Mouse (Mus musculus): ENCODE data around the gene Rasgrp1.

Gene Rasgrp1

DNA sequence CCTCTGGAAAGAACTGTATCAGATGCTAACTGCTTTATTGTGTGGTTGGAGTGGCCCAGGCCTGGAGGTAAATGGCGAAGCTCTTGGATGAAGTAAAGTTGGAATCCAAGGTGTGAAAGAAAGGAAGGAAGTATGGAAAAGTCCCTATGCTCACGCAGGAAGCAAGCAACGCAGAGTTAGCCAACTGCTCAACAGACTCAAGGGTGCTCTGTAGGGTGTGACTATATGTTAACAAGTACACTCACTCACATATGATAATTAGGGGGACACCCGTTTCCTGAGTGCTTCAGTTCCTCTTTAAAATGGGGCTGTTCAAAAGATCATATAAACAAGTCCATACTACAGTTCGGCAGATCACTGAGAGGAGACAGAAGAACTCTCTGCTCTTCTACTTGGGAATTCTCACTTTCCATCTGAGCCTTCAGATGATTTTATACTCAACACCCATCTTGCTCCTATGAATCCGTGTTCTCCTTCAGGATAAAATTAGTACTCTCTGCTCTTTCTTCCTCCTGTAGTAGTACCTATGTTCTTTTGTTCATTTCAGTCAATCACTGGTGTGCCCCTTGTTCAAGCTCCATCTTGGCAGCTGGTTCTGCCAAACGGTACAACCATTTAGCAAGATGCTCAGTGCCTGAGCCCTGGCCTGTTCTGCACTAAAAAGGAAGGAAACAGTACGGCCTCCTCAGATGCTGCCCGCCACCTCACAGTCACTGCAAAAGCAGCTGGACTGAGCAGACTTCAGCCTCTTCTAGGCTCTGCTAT, 14.1 kb downstream of the Rasgrp1 start:
- WGBS: 44% methylated on average over 9 of the region's 9 CpGs

DNA sequence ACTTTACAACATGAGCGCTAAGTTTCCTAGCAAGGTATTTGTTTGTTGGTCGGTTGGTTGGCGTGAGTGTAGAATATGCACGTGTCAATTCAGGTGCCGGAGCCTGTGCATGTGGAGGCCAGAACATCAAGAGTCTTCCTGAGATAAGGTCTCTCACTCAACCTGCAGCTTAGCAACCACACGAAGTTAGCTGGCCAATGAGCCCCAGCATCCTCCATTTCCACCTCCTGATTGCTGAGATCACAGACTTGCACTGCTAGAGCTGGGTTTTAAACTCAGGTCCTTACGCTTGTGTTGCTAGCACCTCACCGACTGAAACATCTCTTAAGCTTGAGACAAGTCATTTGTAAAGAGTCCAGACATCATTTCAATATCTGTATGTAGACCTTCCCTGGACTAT, 20.4 kb downstream of the Rasgrp1 start:
- WGBS: 86% methylated on average over 8 of the region's 8 CpGs

DNA sequence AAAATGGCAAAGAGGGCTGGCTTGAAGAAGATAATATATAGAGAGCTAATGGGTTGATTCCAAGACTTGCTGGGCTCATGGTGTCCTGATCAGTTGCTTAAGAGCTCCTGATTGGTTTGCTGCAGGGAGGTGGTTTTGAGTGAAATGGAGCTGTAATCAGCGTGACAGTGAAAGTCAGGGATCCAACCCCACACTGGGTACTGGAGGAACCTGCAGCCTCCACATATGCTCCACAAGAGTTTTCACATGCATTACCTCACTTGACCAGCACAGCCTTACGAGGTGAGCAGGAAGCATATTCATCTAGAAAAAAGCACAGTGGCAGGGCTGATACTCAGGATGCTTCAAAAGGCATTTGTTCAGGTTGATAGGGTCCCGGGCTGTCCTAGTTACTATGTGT, 21.6 kb downstream of the Rasgrp1 start:
- WGBS: 68% methylated on average over 3 of the region's 3 CpGs

DNA sequence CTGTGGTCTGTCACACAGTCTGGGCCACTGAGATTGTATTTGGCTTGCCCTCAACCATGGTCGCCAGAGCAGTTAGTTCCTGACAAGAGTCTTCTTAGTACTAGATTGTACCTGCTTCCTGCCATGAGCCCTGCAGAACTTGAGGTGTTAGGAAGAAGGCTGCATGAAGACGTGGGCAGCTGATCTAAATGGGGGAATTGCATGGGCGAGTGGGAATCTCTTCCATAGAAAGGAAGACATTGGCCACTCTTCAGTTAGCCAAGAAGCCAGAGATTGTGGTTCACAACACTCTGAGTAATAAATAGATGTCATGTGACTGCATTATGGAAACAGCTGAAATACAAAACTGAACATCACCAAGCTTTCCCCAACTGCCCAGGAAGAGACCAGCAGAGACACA, 23.8 kb downstream of the Rasgrp1 start:
- 54% methylated on average over 3 of the region's 3 CpGs for WGBS

DNA sequence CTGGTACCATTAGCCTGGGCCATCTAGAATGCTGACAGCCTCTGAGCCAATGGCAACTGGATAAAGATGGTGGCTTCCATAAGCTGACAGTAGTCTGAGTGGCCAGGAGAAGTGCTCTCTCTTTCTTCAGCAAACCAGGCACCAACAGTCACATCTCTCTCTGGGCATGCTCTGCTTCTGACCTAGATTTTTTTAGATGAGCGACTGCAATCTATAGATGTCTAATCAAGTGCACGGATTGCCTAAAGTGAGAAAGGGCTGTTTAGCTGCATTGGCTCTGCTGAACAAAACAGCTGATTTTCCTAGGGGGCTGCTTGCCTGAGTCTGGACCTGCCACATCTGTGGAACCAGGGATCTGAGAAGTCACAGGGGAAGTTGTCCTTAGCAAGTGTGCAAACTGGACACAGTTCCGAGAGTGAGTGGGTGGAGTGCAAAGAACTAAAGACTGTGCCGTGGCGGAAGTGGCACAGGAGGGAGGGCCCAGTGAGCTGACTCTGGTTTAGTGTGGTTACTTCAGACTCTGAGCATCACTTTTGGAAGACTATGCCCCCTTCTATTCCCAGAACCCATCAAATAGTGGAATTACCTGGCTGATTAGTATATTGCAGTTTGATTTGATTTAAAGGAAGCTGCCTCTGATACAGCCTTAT, 29.1 kb downstream of the Rasgrp1 start:
- 30% methylated on average over 5 of the region's 5 CpGs for WGBS

DNA sequence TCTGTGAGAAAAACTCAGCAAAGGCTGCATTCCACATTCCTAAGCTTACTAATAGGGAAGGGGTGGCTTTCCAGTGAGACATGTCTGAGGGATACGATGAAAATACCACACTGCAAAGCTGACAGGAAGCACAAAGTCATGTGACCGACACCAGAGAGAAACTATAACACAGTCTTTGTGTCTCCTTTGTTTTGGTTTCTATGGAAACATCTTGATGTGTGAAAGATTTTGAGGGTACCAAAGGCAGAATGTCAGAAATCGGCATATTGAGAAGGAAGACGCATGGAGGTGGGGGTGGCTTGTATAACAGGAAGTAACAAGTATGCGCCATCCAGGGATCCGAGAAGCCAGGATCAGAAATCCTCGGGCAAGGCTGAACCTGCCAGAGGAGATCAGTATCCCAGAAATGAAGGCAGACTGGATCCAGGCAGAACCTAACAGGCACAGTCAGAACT, 30.3 kb downstream of the Rasgrp1 start:
- 22% methylated on average over 7 of the region's 7 CpGs for WGBS

DNA sequence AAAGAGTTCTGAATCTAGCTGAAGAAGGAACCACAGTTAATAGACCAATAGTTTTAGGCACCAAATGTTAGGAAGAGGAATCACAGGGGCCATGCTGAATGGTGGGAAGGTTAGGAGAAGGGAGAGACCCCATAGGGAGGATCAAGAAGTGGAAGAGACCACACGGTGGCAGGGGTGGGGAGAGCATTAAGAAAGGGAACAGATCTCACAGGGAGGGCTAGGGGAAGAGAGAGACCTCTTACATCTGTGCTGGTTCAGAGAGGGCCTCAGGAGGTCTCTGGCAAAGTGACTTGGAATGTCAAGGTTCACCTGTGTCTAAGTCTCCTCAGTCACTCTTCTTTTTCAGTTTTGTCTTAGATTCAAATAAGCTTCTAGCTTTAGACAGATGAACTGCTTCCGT, 30.8 kb downstream of the Rasgrp1 start:
- 47% methylated on average over 2 of the region's 2 CpGs for WGBS

DNA sequence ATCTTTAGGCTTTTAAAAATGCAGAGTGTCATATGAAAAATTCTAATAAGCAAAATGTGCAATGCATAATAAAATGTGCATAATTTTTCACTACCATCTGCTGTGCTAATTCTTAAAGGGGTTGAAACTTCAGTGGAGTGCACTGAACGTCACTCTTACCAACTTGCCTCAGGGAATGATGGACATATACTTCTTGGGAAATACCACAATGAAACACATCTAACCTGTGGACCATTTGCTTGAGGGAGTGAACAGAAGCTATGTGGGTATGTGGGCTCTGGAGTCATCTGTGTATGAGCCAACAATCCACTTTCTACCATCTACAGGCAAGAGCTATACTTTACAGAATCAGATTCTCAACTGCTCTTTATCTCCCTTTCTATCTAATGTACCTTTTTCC, 31.5 kb downstream of the Rasgrp1 start:
- 53% methylated on average over 1 of the region's 1 CpGs for WGBS

DNA sequence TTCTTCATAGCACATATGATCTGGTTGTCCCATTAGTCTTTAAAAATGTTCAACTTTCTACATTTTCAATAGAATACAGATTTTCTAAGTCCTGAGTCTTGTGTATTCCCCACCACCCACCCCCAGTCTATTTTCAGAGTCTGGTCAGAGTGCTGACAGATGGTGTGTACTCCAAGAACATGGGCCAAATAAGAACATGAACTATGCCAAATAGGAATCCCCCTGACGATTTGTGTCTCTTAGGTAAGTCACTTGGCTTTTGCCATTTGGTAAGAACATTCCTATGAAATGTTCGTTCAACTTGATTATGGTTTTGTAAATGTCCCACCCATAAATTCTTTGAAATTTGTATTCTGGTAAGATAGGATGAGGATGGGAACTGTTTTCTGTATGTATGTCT, 33.8 kb downstream of the Rasgrp1 start:
- 47% methylated on average over 2 of the region's 2 CpGs for WGBS

DNA sequence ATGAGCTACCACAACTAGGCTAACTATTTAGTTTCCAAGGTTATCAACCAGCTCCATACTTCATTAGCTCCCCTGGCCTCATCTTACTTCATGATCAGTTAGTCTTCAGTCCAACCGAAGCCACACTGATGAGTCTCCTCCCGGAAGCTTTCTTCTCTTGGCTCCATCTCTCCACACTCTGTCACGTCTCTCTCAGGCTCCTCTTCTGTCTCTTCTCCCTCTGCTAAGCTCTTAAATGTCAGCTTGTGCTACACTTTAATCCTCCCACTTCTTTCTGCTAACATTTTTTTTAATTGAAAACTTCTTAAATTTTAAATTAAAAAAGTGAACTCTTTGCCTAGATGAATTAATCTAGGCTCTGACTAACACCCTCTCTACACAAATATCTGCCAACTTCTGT, 34.8 kb downstream of the Rasgrp1 start:
- WGBS: 40% methylated on average over 3 of the region's 3 CpGs

DNA sequence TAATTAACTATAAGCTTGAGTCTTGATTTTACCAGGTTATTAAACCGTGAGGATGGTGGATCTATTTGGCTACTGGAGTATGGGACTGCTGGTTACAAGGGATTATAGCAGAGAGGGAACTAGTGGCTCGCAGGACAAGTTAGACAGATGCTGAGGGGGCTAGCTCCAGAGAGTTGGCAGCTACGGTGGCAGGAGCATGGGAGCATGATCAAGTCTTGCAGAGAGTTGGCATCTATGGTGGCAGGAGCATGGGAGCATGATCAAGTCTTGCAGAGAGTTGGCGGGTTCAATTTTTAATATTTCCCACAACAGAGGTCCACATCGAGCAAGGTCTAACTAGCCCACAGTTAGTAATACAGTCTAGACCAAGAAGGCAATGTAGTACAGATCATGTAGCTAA, 37.9 kb downstream of the Rasgrp1 start:
- WGBS: 64% methylated on average over 5 of the region's 5 CpGs

DNA sequence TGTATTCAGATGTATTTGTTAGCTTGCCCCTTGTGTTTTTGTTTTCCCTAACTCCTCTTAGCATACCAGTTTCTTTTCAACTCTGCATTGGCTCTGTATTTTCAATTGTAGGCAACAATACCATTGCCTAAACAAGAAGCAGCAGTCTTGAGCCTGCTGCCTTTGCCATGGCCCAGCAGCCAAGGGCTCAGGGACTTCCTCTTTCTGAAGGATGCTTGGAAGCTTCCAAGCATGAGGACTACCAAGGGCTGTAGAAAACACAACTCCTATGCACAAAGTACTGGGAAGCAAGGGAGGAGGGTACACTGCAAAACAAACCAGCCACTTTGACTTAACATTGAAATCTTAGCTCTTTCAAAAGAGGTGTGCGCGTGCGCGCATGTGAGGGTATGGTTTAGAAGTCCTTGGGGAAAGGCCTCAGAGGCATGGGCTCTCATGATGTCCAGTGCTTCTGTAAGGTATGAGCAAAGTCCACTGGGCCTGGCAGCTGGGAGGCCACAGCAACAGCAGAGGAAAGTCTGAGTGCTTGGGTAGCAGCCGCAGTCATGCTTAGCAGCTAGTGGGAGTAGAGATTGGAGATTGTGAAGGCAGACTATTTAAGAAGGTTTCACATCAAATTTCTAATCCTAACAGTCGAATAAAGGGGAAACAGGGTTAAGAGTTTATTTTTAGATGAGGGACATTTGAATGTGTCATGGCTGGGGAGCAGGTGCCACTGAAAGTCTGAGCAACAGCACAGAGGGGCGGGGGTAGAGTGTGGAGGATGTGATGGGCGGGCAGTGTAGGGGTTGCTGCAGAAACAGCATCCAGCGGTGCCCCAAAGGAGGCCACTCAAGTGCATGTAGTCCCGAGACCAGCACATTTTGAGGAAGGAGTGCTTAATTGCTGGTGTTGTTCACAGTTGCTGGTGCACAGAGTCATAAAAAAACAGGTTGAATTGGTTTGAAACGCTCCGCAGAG, 39.1 kb downstream of the Rasgrp1 start:
- WGBS: 76% methylated on average over 12 of the region's 12 CpGs

DNA sequence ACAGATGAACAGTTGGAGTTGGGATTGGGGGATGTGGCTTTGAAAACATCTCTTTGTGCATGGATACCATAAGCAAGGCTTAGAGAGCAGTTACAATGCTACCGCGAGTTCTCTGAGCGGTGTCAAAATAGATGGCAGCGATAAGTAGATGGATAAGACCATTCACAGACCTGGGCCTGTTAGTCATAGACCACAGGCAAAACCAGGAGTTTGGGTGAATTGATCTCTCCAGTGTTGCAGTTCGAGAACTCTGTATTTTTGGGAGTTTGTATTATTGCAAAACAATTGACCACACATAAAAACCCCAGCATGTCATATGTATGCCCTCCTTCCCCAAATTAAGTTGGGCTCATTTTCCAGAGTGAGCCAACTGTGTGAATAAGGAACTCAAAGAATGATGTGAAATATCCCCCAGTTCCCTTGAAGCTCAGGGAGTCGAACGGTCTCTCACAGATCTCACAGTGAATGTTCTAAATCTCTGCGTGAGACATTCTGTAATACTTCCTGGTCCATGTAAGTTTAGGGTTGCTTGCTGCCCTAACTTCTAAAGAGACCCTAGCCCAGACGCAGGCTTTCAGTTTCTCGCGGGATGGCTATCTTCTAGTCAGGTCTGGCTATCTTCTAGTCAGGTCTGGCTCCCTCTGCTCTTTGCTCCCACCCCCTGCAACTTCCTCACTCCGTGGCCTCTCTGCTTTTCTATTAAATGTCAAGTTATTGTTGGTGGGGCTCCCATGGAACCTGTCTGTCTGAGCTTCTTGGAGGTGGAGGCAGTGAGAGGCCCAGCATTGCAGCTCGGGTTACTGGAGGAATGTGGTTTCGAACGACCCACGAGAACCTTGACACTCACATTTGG, 43.0 kb downstream of the Rasgrp1 start:
- 81% methylated on average over 16 of the region's 16 CpGs for WGBS

DNA sequence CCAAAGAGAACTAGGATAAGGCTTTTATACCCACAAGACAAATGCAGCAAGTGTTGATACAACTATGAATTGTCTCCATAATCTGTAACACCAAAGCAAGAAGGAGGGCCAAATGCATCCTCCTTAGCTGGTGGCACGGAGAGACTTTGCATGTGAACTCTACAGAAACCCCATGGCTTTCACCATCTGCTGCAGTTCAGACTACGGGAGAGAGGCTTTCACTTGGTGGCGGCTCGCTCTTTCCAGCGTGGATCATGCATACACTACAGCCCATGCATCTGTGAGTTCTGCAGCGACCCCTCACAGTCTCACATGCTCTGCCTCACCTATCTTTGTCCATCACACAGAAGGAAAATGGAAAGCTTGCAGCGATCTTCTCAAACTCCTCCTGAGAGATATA, 54.5 kb downstream of the Rasgrp1 start:
- 88% methylated on average over 7 of the region's 7 CpGs for WGBS

DNA sequence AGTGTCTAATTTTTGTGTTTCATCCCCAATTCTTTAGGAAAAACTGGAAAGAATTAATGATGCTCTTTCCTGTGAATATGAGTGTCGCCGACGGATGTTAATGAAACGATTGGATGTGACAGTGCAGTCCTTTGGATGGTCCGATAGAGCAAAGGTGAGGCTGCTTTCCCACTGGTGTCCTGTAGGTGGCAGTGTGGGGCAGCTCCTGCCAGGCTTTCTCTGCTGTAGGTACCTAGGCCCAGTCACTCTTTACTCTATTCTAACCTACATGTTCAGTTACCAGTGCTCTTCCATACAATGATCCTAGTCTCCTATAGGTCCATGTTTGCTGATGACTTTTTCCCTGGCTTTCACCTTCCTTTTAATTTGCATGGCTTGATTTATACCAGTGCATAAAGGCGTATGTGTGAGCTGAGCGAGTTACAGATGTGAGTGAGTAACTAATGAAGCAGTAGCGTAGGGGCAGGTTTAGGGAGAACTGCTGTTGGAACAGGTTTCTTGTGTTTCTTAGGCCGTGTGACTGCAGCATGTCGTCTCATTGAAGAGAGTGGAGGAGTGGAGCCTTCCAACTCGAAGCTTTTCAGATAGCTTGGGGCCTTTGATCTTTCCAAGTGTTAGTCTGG, 78.9 kb downstream of the Rasgrp1 start:
- 59% methylated on average over 11 of the region's 11 CpGs for WGBS

DNA sequence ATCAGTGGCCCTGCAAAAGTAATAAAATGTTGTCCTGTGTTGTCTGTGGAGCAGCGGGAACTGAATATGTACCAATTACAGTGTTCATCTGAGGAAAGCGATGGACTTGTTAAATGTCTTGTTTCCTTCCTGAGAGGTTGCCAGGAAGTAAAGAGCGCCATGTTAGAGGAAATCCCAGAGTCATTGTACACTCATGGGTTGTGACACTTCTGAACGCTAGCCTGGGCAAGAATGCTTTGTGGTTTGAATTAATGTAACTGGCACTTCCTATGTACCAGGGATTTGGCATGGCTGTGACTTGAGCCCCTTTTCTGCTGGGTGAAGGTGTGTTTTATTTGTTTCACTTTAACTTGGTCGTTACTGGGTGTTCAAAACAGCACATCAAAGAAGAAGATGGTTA, 80.6 kb downstream of the Rasgrp1 start:
- 85% methylated on average over 5 of the region's 5 CpGs for WGBS

DNA sequence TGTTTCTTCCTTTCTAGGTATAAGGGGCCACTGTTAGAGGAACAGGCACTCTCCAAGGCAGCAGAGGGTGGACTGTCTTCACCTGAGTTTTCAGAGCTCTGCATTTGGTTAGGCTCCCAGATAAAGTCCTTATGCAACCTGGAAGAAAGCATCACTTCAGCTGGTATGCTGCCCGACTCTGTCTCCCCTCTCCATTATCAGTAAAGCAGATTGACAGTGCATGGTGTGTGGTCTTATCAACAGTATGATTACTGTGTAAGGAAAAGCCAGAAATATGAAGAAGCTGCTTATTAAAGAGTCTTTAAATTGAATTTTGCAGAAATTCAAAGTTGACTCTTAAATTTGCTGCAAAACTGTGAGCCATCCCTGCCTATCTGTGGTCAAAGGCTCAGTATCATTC, 85.2 kb downstream of the Rasgrp1 start:
- WGBS: 91% methylated on average over 1 of the region's 1 CpGs

DNA sequence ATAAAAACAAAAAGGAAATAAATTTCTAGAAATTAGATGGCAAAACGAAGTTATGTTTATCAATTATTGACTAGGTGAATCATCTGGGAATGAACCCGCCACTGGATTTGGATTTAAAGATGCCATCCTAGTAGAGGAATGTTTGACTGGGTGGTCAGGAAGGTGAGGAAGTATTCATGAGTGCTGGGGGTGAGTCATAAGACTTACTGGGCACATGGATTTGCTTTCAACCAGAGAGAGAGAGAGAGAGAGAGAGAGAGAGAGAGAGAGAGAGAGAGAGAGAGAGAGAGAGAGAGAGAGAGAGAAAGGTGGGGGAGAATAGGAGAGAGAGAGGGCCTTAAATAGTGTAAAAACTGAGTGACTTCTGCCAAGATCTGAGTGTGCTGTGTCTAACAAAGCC, 87.4 kb downstream of the Rasgrp1 start:
- WGBS: 90% methylated on average over 2 of the region's 2 CpGs

DNA sequence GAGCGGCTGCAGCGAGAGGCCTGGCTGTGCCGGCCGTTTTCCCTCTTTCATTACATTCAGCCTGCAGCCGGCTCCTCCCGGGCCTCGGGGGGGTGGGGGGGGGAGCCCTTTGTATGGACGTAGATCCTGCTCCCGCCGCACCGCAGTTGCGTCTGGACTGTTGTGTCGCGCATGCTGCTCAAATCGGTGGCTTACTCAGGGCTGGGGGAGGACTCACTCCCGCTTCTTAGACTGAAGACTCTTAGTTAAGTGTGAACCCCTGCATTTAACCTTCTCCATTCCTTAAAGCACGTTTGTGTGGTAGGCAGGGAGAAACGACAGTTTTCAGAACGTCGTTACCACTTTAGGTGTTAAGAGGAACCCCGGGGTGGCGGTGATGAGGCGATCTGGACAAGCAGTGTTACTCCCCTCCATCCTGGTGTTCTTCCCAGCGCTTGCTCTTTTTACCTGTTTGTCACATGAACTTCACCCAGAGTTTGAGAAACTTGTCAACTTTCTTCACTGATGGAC, 92.7 kb downstream of the Rasgrp1 start:
- WGBS: under 1% methylated on average over 24 of the region's 24 CpGs

DNA sequence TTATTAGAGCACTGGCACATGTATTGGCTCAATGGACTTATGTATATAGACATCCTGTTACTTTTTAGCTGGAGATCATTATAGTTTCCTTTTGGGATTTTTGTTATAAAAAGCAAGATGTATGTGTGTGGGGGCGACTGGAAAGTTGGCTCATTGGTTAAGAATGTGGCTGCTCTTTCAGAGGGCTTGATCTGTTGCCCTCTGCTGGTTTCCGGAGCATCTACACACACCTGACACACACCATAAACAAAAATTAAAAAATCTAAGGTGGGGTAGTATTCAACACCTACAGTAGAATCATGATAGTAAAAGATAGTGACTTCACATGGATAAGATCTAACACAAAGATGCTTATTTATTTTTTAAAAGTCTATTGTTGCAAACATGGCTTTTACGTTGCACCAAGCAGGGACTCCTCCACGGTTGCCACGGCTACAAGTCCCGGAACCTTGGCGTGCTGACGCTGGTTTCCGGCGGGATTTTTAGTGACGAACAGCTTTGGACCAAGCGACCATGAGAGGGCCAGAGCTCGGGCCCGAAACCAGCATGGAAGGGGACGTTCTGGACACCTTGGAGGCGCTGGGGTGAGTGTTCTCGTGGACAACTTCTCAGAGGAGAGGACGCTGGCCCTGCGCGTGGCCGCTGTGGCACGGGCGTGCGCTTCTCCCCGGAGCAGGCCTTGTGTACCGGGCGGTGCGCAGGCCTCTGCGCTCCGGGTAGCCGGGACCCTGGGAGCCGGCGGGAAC, 93.4 kb downstream of the Rasgrp1 start, which contains the start of gene Fam98b:
Fam98b (plus strand) TSS at position 485 of the 746 bp plus-strand sequence.
- under 1% methylated on average over 33 of the region's 33 CpGs for WGBS
